Mouse (Mus musculus): ENCODE measurements around the gene Gclc.

Gclc gene

GRCm38 (mm10) chr9:77787936-77788335 lies 33.6 kb downstream of the Gclc start:
- DNase-seq, result no peak

GRCm38 (mm10) chr9:77789615-77790348 lies 35.4 kb downstream of the Gclc start:
- DNase-seq, result peak; percentile 69 to 87

GRCm38 (mm10) chr9:77793838-77794237 lies 39.5 kb downstream of the Gclc start:
- DNase-seq, result no peak

- DNase-seq, result peak; percentile 26 to 53
These were observed 48.1 kb downstream of the Gclc start for GRCm38 (mm10) chr9:77802461-77802860.

GRCm38 (mm10) chr9:77806426-77806825 lies 52.1 kb downstream of the Gclc start:
- no peak for DNase-seq

GRCm38 (mm10) chr9:77806842-77807668 lies 52.7 kb downstream of the Gclc start:
- peak; percentile 91 to 92 for DNase-seq

GRCm38 (mm10) chr9:77808481-77808880 lies 54.1 kb downstream of the Gclc start:
- DNase-seq, result peak in 1 of 2 experiments; percentile 11

GRCm38 (mm10) chr9:77818858-77819257 lies 64.5 kb downstream of the Gclc start:
- DNase-seq, result no peak

- DNase-seq, result no peak
These were observed 65.0 kb downstream of the Gclc start for GRCm38 (mm10) chr9:77819318-77819717.

- DNase-seq, result no peak
These were observed 66.5 kb downstream of the Gclc start for GRCm38 (mm10) chr9:77820836-77821235.

- DNase-seq, result no peak
These were observed 71.1 kb downstream of the Gclc start for GRCm38 (mm10) chr9:77825380-77825961.

GRCm38 (mm10) chr9:77826237-77826636 lies 71.9 kb downstream of the Gclc start:
- peak in 1 of 2 experiments; percentile 5 for DNase-seq

- no peak for DNase-seq
These were observed 74.2 kb downstream of the Gclc start for GRCm38 (mm10) chr9:77828531-77828965.

- DNase-seq, result no peak
These were observed 80.1 kb downstream of the Gclc start for GRCm38 (mm10) chr9:77834259-77834993.

GRCm38 (mm10) chr9:77835122-77835521 lies 80.8 kb downstream of the Gclc start:
- DNase-seq, result no peak

GRCm38 (mm10) chr9:77835756-77836155 lies 81.4 kb downstream of the Gclc start:
- no peak for DNase-seq

- no peak for DNase-seq
These were observed 84.3 kb downstream of the Gclc start for GRCm38 (mm10) chr9:77838586-77838985.

Measured in cerebellum, postnatal 14 days (tissue).